Mouse (Mus musculus) gastrocnemius, adult 8-10 months (tissue): ENCODE results near the gene Atp2a2. TPM values are rescaled to one million over a fixed set of nuclear protein-coding genes. Genes with fewer than 3 reads are reported as not detected.

Experiments
- DNase-seq, 2 experiments: peaks; one replicate each; pipeline ENCODE4 v3.0.0; 2022; ENCODE audit warnings: low spot score in 2 of 2
- total RNA-seq, 4 experiments: library from RNA; stranded (reverse); gene quantifications; 2 replicates each; pipeline ENCODE4 v1.2.4; 2022

Atp2a2 gene
- total RNA-seq, 4 experiments from 2014 or later = 412 to 549 (median 488) TPM

GRCm38 (mm10) chr5:122520254-122521129 lies 18.5 kb upstream of the Atp2a2 start:
- DNase-seq = no peak

DNA sequence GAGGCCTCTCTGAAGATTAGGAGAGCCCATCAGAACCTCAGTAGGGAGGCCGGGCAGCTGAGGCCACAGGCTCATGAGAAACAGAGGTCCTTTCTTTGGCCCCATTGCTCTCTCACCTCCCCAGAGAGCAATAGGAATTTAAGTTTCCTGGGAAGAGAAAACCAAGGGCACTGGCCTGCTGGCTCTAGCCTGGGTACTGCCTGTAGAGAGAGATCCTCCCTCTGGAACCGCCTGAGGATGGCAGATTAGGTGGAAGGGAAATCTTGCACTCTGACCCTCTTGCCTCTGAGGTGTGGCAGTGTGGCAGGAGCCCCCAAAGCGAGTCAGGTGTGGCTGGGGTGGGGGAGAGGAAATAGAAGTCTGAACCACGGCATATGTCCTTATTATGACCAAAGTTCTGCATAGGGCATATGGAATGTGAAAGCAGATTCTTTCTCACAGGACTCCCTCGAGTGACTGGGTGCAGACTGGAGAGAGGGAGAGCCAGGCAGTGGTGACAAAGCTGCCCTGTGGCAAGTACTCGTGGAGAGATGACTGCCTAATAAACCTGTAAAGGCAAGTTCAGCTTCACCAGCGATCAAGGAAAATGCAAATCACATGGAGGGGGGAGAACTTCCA lies 17.1 kb upstream of the Atp2a2 start:
- no peak for DNase-seq

DNA sequence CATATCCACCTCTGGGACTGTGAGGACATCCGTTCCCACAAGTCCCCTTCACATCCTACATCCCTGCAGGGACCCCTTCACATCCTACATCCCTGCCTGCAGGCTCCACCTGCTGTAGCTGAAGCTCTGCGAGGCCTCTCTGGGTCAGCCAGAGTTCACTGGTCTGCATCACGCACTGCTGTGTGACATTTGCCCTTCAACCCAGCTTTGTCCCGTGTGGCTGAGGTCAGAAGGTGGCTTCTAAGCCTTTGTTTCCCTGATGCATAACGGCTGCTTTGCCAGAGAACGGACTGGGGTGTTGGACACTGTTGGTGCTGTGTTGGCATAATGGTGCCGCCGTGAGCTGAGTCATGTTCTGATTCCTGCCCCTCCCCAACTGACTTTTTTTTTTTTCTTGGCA lies 16.2 kb upstream of the Atp2a2 start:
- DNase-seq = no peak

DNA sequence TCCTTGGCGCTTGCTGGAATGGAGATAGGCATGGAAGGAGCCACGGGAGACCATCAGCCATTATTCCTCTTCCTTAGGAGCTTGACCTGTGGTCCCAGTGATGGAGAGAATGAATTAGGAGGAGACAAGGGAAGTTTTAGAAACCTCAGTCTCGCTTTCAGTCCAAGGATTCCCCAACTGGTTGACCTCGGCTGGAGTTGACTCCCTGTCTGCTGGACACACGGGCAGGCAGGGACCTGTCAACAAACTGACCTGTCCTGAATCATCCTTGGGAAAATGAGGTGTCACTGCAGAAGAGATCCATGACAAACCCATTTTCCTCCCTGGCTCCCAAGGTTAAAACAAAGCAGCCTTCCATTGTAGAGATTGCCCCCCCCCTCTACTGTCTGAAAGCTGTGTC lies 14.9 kb upstream of the Atp2a2 start:
- no peak for DNase-seq

- DNase-seq = no peak
These were observed 14.2 kb upstream of the Atp2a2 start for GRCm38 (mm10) chr5:122516029-122516730.

DNA sequence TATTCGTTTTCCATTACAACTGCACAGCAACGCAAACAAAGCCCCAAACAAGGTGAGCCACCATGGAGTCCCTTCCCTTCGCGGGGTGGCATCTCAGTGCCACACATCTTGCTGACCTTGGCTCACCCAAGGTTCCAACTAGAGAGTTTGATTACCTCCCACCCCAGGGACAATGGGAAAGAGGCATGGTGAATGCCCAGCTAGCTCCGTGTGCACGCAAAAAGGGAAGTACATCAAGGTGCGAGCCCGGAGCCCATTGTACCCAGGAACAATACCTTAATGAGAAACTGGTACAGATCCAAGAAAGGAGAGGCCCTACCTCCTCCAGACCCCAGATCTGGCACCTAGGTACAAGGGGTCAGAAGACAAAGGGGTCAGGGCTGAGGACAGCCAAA lies 12.1 kb upstream of the Atp2a2 start:
- DNase-seq = no peak

- DNase-seq = no peak
These were observed 11.5 kb upstream of the Atp2a2 start for GRCm38 (mm10) chr5:122513421-122514126.

- DNase-seq = no peak
These were observed 10.0 kb upstream of the Atp2a2 start for GRCm38 (mm10) chr5:122512011-122512410.

GRCm38 (mm10) chr5:122511405-122511804 lies 9.4 kb upstream of the Atp2a2 start:
- DNase-seq = no peak

GRCm38 (mm10) chr5:122510651-122511157 lies 8.7 kb upstream of the Atp2a2 start:
- no peak for DNase-seq

GRCm38 (mm10) chr5:122509608-122510007 lies 7.6 kb upstream of the Atp2a2 start:
- DNase-seq = no peak

GRCm38 (mm10) chr5:122508861-122509306 lies 6.9 kb upstream of the Atp2a2 start:
- no peak for DNase-seq

GRCm38 (mm10) chr5:122507396-122507795 lies 5.4 kb upstream of the Atp2a2 start:
- no peak for DNase-seq

GRCm38 (mm10) chr5:122506462-122506861 lies 4.4 kb upstream of the Atp2a2 start:
- no peak for DNase-seq

- DNase-seq = no peak
These were observed 3.5 kb upstream of the Atp2a2 start for GRCm38 (mm10) chr5:122505554-122505953.

- DNase-seq = no peak
These were observed 1.7 kb upstream of the Atp2a2 start for GRCm38 (mm10) chr5:122503760-122504119.

GRCm38 (mm10) chr5:122503015-122503759 lies 1.2 kb upstream of the Atp2a2 start:
- no peak for DNase-seq

DNA sequence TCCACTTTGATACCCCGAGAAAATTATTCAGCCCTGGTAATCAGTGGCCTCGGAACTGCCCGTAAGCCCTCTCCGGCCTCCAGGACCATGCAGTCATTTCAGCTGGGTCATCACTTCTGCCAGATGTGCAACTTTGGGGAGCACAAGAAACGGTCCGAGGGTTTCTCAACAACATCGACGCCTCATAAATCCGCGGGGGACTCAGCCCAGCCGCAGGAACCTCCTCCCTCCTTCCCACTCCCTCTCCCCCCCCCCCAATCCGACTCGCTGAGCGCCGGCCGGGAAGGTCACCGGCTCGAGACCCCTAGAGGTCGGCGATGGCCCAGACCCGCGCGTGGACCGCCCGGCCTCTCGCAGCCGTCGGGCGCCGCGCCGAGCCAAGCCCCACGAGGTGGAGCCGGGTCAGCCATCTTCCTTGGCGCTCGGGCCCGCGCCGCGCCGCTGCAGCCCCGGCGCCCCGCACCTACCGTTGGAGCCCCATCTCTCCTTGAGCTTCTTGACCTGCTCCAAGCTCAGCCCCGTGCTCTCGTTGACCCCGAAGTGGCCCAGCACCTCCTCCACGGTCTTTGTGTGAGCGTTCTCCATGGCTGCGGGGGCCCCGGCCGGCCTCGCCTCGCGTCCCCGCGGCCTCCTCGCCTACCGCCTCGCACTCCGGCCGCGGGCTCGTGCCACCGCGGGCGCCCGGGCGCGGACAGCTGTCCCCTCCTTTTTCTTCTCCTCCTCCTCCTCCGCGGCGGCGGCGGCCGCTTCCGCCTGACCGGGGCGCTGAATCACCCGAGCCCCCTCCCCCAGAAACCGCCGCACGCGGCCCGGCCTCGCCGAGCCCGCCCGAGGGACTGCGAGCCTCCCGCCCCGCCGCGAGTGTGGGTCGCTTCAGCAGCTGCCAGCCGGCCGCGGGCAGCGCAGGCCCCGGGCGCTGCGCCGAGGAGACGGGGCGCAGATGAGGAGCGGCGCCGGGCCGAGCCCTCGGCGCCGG lies 636 bp downstream of the Atp2a2 start:
- DNase-seq = peak in 1 of 2 experiments; percentile 48

GRCm38 (mm10) chr5:122500563-122500962 lies 1.5 kb downstream of the Atp2a2 start:
- no peak for DNase-seq
